Mouse (Mus musculus) kidney, adult 9 months (tissue): ENCODE measurements at regions not wholly inside any gene's neighbourhood (a gene's known extent, or its start where the extent isn't known, plus 50 kb on each side); places are given as distances from the start of the nearest gene placed in this dataset.
A peak's percentile ranks its signal among the peaks of the same experiment; 100 is the strongest.

ENCODE experiments used
- DNase-seq: peaks from one replicate; pipeline ENCODE4 v3.0.0; 2022

GRCm38 (mm10) chr5:64590036-64590435 lies 213.2 kb upstream of the Klf3 start:
- no peak for DNase-seq

- no peak for DNase-seq
These were observed 212.4 kb upstream of the Klf3 start for GRCm38 (mm10) chr5:64590747-64591146.

DNA sequence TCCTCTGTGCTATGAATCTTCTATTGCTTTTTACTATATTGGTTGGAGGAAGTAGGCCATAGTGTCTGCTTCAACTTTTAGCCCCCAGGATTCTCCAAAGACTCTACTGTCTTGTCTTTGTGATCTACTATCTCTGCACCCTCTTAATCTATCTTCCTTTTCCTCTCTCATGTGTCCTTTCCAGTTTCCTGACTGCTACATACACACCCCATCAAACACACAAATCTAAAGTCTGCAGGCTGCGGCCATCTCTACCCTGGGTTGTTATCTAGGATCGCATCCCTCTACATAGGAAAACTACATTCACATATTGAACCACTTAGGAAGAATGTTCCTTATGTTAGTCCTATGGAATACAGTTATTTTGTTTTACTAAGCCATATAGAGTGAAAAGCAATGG lies 211.4 kb upstream of the Klf3 start:
- DNase-seq = no peak

DNA sequence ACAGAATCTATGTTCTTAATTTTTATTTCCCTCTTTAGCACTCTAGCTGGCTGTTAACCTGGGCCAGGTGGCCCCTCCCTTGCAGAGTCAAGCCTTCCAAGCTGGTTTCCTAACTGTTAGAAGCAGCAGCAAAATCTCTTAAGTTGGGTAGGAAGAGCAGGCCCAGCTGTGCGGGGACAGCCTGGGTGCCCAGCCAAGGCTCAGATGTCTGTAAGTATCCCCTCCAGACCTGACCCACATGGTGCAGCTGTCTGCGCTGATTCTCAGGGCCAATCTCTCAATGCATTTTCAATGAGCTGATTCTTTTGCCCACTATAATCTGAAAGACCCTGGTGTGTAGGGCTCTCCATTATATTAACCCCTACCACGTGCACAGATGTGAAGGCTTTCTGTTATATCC lies 208.0 kb upstream of the Klf3 start:
- DNase-seq = no peak

DNA sequence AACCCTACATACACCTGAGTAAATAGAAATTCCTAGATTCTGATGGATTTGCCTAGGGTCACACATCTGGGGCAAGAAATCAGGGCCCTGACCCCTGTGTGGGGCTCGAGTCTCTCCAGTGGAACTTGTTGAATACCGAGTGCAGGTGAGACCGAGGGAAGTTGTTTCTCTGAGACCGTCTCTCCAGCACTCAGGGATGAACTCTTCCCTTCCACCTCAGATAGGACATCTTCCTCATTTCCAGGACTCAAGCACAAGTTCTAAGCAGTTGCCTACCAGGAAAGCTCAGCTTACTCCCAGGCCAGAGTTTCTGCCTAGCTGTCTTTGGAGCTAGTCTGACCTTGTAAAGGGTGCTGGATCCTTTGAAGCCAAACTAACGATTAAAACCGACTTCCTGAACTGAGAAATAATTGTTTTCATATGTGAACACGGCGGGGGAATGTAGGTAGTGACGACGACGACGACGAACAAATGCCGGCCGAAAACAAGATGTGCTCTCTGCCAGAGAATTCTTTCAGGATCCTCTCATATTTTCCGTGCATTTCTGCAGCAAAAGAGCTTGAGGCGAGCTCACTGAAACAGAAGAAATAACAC lies 207.3 kb upstream of the Klf3 start:
- DNase-seq = no peak

DNA sequence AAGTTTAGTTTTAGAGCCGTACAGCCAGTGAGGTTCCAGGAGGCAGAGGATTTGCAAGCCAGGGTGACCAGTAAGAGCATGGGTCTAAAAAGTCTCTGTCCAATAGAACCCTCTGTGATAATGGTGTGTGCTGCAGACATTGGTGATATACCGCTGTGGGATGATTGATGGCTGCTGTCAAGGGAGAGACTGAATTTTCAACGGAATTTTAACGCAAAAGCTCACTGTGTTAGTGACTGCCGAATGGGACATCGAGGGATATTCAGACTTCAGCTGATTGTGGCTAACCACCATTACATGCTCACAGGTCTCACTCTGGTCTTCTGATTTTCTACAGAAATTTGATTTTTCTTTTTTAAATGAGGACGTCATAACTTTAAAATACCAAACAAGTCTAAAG lies 206.2 kb upstream of the Klf3 start:
- DNase-seq = no peak

GRCm38 (mm10) chr5:64597451-64597850 lies 205.7 kb upstream of the Klf3 start:
- no peak for DNase-seq

DNA sequence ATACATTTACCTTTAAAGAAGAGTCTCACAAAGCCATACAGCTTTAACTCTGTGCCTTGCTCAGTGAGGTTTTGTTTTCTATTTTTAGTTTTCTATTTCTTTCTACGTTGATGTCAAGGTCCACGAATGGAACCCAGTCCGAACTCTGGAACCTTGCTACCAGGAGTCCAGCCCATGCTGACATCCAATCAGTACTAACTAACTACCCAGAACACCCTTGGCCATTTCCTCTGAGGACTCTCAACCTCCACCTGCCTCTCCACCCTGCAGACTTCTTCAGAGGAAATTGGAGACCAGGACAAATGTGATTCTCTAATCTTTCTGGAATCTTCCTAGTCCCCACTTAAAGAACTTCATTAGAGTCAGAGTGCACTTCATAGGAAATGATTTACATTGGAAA lies 204.6 kb upstream of the Klf3 start:
- peak; percentile 90 for DNase-seq

- no peak for DNase-seq
These were observed 204.2 kb upstream of the Klf3 start for GRCm38 (mm10) chr5:64599015-64599414.

DNA sequence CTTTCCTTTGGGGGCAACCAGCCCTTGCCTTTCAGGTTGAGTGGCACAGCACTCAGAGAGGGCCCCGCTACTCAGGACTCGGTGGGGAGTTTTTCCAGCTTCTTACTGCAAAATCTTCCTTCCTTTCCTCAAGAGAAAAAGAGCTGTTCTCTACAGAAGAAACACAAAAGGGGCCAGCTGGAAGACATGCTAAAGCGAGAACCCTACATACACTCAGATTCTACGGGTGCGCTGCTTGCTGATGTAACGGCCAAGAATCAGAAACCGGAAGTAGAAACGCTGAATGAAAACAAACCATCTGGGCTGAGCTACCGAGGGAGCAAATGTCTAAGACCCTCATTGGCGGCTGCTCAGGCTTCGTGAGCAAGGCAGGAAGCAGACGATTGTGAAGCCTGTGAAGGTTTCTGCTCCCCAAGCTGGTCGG lies 203.3 kb upstream of the Klf3 start:
- DNase-seq = no peak

DNA sequence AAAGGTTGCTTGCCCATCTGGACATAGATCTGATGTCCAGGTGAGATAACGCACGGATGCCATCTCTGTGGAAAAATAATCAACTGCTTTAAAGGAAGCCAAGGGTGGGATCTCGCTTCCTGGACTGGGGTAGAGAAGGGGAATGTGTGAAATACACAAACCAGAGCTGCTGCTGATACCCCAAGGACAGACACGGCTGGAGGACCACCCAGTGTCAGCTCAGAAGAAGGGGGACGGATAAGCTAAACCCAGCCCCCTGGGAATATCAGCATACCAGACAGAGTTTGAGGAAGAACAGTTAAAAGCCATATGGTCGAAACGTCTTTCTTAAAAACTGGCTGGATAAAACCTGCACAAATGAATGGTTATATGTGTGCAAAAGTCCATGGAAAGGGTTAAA lies 202.8 kb upstream of the Klf3 start:
- no peak for DNase-seq

DNA sequence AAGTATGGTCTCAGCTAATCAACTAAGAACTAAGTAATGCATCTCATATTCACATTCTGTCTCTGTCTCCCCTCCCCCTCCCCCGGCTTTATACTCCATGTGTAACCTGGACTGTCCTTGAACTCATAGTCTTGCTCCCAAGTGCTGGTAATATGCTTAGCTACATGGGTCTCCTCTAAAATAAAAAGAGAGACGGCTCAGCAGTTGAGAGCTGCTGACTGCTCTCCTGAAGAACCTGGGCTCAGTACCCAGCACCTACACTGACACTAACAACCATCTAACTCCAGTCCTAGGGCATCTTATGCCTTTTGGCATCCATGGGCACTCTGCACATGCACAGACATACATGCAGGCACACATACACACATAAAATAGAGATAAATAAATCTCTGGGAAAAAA lies 202.4 kb upstream of the Klf3 start:
- DNase-seq = no peak

DNA sequence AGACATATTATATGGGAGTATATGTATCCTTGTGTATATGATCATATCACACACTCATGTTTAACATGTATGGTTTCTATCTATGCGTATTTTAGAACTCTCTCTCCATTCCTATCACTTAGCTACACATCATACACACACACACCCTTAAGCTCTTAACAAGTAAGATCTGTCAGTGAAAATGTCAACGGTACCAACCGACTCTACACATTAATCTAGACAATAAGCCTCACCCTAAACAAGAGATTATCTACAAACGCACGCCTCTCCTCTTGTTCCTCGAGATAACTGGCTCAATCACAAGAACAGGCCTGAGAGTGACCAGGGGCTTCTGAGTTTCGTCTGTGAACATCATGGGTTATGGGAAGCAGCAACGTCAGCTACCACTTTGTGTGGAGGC lies 201.9 kb upstream of the Klf3 start:
- DNase-seq = no peak

DNA sequence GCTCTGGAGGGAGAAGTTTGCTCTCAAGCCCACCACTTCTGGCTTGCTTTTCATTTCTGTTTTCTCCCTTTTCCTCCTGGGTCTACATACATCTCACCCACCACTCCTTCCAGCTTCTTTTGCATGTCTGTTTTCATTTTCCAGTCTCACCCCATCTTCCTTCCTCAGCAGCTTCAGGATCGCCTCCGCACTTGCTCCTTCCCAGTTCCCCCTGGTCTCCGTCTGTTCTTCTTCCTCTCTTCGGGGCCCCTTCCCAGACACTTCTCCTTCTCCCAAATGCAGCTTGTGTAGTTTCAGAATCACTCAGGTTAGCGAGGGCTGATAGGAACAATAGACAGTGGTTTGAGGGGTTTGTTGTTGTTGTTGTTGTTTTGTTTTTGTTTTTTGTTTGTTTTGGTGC lies 201.4 kb upstream of the Klf3 start:
- no peak for DNase-seq

GRCm38 (mm10) chr5:64602356-64602936 lies 200.7 kb upstream of the Klf3 start:
- peak; percentile 80 for DNase-seq

DNA sequence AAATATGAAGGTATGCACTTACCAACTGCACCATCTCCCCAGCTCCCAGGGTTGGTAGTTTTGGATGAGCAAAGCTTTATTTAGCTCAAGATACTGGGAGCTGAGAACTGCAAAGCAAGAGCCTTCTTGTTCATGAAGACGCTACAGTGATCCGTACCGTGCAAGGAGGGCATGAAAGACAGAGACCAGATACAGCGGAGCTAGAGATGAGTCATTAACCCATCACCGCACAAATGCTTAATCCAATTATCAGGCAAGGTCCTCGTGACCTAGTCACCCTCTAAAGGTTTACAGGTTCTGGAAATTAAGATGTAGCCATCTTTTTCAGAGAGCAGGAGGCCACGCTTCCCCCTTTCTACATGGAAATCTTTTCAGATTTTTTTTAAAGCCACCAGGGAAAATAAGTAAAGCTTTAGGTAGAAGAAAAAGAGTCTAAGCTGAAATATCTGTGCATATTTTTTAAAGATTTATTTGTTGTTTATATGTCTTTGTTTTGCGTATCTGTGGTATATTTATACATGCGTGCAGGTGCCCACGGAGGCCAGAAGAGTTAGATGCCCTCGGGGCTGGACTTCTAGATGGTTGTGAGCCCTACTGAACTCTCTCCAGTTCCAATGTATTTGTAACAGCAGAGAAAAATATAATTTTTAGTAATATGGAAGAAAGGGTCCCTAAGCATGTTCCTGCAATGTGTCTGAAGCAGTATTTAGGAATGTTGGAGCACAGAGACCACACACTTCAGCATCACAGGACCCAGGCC lies 200.0 kb upstream of the Klf3 start:
- peak; percentile 87 for DNase-seq

- no peak for DNase-seq
These were observed 198.0 kb upstream of the Klf3 start for GRCm38 (mm10) chr5:64605171-64605570.

DNA sequence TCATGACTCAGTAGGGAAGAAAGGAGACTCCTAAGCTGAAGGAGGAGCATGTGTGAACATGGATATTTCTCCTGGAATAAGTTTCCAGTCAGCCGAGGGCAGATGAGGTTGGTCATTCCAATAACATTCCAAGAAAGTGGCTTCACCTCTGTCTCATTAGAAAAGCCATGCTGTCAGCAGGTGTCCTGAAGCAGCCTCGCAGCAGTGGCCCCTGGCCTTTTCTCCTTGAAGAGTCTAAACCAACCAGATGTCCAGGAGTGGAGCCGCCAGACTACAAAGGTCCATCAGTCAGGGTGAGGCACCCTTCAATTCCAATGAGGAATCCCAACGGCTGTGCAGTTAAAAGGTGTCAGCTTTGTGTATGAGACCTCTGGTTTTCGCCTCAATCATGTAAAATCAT lies 197.2 kb upstream of the Klf3 start:
- DNase-seq = peak; percentile 78

DNA sequence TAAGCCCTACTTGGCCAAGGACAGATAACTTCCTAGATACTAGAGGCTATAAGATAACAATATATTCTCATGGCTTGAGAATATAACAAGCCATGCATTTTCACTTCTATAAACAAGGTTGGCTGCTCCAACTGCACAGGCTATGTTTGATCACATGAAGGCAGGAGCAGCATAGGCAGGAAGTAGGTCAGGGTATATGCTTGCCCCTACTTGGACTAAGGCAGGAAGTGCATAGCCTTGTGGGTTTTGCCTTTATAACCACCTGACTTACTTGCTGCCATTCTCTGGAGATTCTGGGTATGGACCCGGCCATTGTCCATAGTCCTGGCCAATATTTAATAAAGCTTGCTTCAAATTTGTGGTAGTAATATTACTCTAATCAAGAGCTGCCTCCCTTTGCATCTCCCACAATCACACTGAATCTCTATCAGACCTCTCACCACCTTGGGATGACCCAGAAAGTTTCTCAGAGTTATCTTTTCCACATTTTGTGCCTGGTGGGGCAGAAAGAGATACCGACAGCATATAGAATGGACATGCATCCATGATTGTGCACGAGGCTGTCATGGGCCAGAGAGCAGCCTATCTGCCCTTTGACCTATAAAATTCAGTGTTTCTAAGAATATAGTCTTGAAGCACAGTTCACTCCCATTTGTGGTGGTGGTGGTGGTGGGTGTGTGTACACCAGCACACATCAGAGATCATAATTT lies 193.7 kb upstream of the Klf3 start:
- no peak for DNase-seq

DNA sequence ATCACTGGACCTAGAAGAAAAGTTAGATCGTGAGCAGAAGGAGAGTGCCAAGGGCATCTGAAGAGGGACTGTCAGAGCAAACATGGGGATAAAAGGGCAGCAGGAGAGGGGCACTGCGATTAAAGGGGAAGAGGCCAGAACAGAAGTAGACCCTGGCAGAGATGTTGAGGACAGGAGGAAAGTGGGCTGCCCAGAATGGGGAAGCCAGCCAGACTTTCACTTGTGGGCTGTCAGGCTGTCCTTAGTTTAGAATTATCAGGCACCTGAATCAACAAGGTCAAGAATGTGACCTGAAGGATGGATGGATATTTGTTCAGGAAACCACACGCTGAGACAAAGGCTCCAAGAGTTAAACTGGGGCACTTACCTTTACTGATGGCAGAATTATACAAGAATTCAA lies 193.0 kb upstream of the Klf3 start:
- no peak for DNase-seq

GRCm38 (mm10) chr5:64610562-64611405 lies 192.4 kb upstream of the Klf3 start:
- DNase-seq = peak; percentile 93

GRCm38 (mm10) chr5:64612017-64612416 lies 191.2 kb upstream of the Klf3 start:
- no peak for DNase-seq

- DNase-seq = no peak
These were observed 189.5 kb upstream of the Klf3 start for GRCm38 (mm10) chr5:64613696-64614095.
